Mouse (Mus musculus): ENCODE measurements around the gene Tmem63a.

- no peak for TF ChIP-seq POLR2A (IDR thresholded peaks at IDR 0.05; ENCODE audit: borderline replicate concordance, extremely low read depth, insufficient read depth, insufficient read length, poor library complexity, severe bottlenecking)
- no peak for TF ChIP-seq CTCF (IDR thresholded peaks at IDR 0.05; ENCODE audit: borderline replicate concordance, extremely low read depth, insufficient read depth, insufficient read length)
Measured at GRCm38 (mm10) chr1:181009754-181010153, 67.6 kb downstream of the Tmem63a start.

Measured in brain, embryonic 14.5 days (tissue).